Mouse (Mus musculus): Measurements from ENCODE around the gene Rtkn2.

DNA sequence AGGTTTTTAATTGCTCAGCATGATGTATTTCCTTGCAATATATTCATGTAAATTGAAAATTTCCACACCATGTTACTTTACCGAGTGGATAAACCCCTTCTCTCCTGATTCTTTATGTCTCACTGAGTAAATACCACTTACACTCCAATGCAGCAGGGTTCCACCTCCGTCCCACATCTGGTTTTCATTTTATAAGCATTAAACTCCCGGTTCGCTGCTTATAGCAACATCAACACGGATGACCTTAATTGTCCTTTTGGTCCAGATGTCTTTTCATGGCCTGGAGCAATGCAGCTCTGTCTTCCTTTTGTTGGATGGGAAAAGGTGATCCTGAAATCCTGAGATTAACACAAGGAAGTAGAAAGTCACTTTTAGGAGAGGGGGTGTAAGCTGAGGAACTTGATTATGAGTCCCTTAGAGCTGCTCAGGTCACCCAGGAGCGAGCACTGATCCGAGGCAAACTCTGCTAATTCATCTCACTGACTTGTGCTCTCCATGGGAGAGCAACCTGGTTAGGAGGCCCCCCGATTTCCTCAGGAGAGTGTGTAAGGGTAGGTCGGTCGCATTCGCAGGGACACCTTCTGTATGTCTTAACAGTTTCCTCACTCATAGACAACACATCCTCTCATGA, 8.1 kb upstream of the Rtkn2 start:
- no peak for TF ChIP-seq POLR2A (IDR thresholded peaks at IDR 0.05; ENCODE audit: borderline replicate concordance, control insufficient read depth, low read depth, low read length)
- TF ChIP-seq CTCF (IDR thresholded peaks at IDR 0.05; ENCODE audit: control insufficient read depth, insufficient read depth, low read length): no peak
